Mouse (Mus musculus) kidney, postnatal 0 days (tissue): Measurements from ENCODE around the gene Pofut2. TPM values are rescaled to one million over a fixed set of nuclear protein-coding genes. Genes with fewer than 3 reads are reported as not detected.

Experiments used
- ATAC-seq: fragments of 200-750 bp; cut with Nextera tagmentation; replicated peaks from 2 replicates; pipeline ENCODE4 v1.8.0; 2017; ENCODE audit warnings: low read depth, moderate number of reproducible peaks, moderate TSS enrichment, moderate library complexity; ENCODE audit not compliant: low FRiP score
- DNase-seq: peaks from one replicate; pipeline ENCODE4 v3.0.0-alpha.2; 2016; ENCODE audit warnings: low spot score
- H3K27ac ChIP-seq: fragments of 300-500 bp; sonication (generic); 2 replicates; pipeline ENCODE4 v1.5.1; 2014; ENCODE audit warnings: mild to moderate bottlenecking
- H3K27me3 ChIP-seq: fragments of 300-500 bp; sonication (generic); 2 replicates; pipeline ENCODE4 v1.6.1; 2014; ENCODE audit warnings: low read length, mixed read lengths; ENCODE audit not compliant: insufficient read depth
- H3K36me3 ChIP-seq: fragments of 300-500 bp; sonication (generic); 2 replicates; pipeline ENCODE4 v1.6.1; 2014; ENCODE audit warnings: low read length, mixed read lengths; ENCODE audit not compliant: insufficient read depth
- H3K4me1 ChIP-seq: fragments of 300-500 bp; sonication (generic); replicated peaks from 2 replicates; pipeline ENCODE4 v1.6.1; 2014; ENCODE audit warnings: antibody characterized with exemption, low read length, mixed read lengths; ENCODE audit not compliant: insufficient read depth
- H3K4me2 ChIP-seq: fragments of 300-500 bp; sonication (generic); 2 replicates; pipeline ENCODE4 v1.6.1; 2014; ENCODE audit warnings: mild to moderate bottlenecking, low read length, moderate library complexity, mixed read lengths
- H3K4me3 ChIP-seq: fragments of 300-500 bp; sonication (generic); replicated peaks from 2 replicates; pipeline ENCODE4 v1.5.1; 2014; ENCODE audit warnings: low read depth, low read length
- H3K9ac ChIP-seq: fragments of 300-500 bp; sonication (generic); 2 replicates; pipeline ENCODE4 v1.6.1; 2014; ENCODE audit warnings: low read depth, low read length
- H3K9me3 ChIP-seq: fragments of 300-500 bp; sonication (generic); replicated peaks from 2 replicates; pipeline ENCODE4 v1.6.1; 2016; ENCODE audit warnings: low read length, inconsistent platforms, mixed read lengths
- CTCF ChIP-seq: IDR thresholded peaks from 2 replicates; pipeline ENCODE4 v1.5.1; 2016; ENCODE audit warnings: antibody characterized with exemption, low read depth, mild to moderate bottlenecking, moderate library complexity
- WGBS: fragments of 180-500 bp; shearing (Covaris S2); extraction: QIAGEN DNeasy Blood & Tissue Kit; methylation state at CpG from one replicate; pipeline ENCODE4 v1.1.7; 2014; 5-methylcytosine and 5-hydroxymethylcytosine counted together
- polyA plus RNA-seq: library from polyadenylated mRNA; unstranded; fragments of >200 nt; fragmentation: Nextera tagmentation; extraction: Ambion mirVana; gene quantifications from 2 replicates; pipeline ENCODE4 v1.2.1, GENCODE M21; 2015

The Pofut2 gene
- polyA plus RNA-seq, 1 experiment from 2014 or later, result 96.9 TPM

GRCm38 (mm10) chr10:77247048-77247447 lies 12.0 kb upstream of the Pofut2 start:
- H3K9me3 ChIP-seq, result no peaks in the 10 kb centered on the region
- H3K36me3 ChIP-seq, result no peaks in the 10 kb centered on the region
- H3K4me1 ChIP-seq, result peaks cover 14% of the 10 kb centered on the region
- H3K4me2 ChIP-seq, result no peak overlapping the region
- no peak for TF ChIP-seq CTCF
- H3K4me3 ChIP-seq, result no peak overlapping the region
- no peaks in the 10 kb centered on the region for H3K27me3 ChIP-seq
- H3K27ac ChIP-seq, result no peak overlapping the region
- ATAC-seq (no peak), DNase-seq (no peak)
- no peak overlapping the region for H3K9ac ChIP-seq
- whole genome bisulfite sequencing, result 86% methylated on average over 5 of the region's 5 CpGs

- Histone ChIP-seq H3K4me1 (peaks cover 18% of the 10 kb centered on the region), H3K4me2 (no peak overlapping the region), H3K9ac (no peak overlapping the region), H3K27me3 (no peaks in the 10 kb centered on the region), H3K36me3 (no peaks in the 10 kb centered on the region), H3K4me3 (no peak overlapping the region), H3K27ac (no peak overlapping the region), H3K9me3 (no peaks in the 10 kb centered on the region)
- no peak for ATAC-seq
- TF ChIP-seq CTCF, result no peak
- WGBS, result 44% methylated on average over 7 of the region's 7 CpGs
- peak; percentile 40 for DNase-seq
Measured at GRCm38 (mm10) chr10:77247707-77248106, 11.3 kb upstream of the Pofut2 start.

GRCm38 (mm10) chr10:77251223-77251783 lies 7.7 kb upstream of the Pofut2 start:
- ATAC-seq, result no peak; the same call in 1 of the 2 replicates
- WGBS, result 44% methylated on average over 18 of the region's 18 CpGs
- DNase-seq, result peak; percentile 62
- TF ChIP-seq CTCF, result peak; percentile 36; the same call in 1 of the 2 replicates
- no peaks in the 10 kb centered on the region for H3K27me3 ChIP-seq
- peak overlapping the region; percentile 25; the same call in 1 of the 2 replicates for H3K4me2 ChIP-seq
- no peaks in the 10 kb centered on the region for H3K36me3 ChIP-seq
- H3K9me3 ChIP-seq, result no peaks in the 10 kb centered on the region
- H3K9ac ChIP-seq, result no peak overlapping the region
- H3K27ac ChIP-seq, result peak overlapping the region; percentile 38
- H3K4me1 ChIP-seq, result peaks cover 25% of the 10 kb centered on the region
- H3K4me3 ChIP-seq, result no peak overlapping the region

GRCm38 (mm10) chr10:77251784-77252539 lies 7.1 kb upstream of the Pofut2 start:
- 42% methylated on average over 18 of the region's 18 CpGs for WGBS
- no peak for TF ChIP-seq CTCF
- Histone ChIP-seq H3K4me1 (peaks cover 25% of the 10 kb centered on the region), H3K4me3 (no peak overlapping the region), H3K4me2 (no peak overlapping the region), H3K9ac (0 out of 2 replicates have a peak overlapping the region, but pooled peaks have one; percentile 3), H3K9me3 (no peaks in the 10 kb centered on the region), H3K27ac (peak overlapping the region; percentile 38), H3K36me3 (no peaks in the 10 kb centered on the region), H3K27me3 (no peaks in the 10 kb centered on the region)
- ATAC-seq (peak; percentile 18; the same call in 1 of the 2 replicates), DNase-seq (peak; percentile 28)

- 0% methylated on average over 4 of the region's 4 CpGs for WGBS
- Histone ChIP-seq H3K27ac (no peak overlapping the region), H3K9me3 (no peaks in the 10 kb centered on the region), H3K27me3 (no peaks in the 10 kb centered on the region), H3K4me3 (no peak overlapping the region), H3K4me2 (no peak overlapping the region), H3K9ac (no peak overlapping the region), H3K4me1 (peaks cover 24% of the 10 kb centered on the region), H3K36me3 (no peaks in the 10 kb centered on the region)
- TF ChIP-seq CTCF, result peak; percentile 98
- DNase-seq (peak; percentile 94), ATAC-seq (peak; percentile 29)
Measured at GRCm38 (mm10) chr10:77252790-77253189, 6.2 kb upstream of the Pofut2 start.

- 66% methylated on average over 3 of the region's 3 CpGs for WGBS
- Histone ChIP-seq H3K9ac (no peak overlapping the region), H3K27ac (no peak overlapping the region), H3K9me3 (no peaks in the 10 kb centered on the region), H3K36me3 (no peaks in the 10 kb centered on the region), H3K4me3 (no peak overlapping the region), H3K4me1 (peaks cover 24% of the 10 kb centered on the region), H3K27me3 (no peaks in the 10 kb centered on the region), H3K4me2 (no peak overlapping the region)
- DNase-seq, result no peak
- ATAC-seq, result no peak
- TF ChIP-seq CTCF, result no peak
Measured at GRCm38 (mm10) chr10:77255231-77255630, 3.8 kb upstream of the Pofut2 start.
